Mouse (Mus musculus) right cerebral cortex, postnatal 25 days (tissue): ENCODE results near the gene Polr1a.
A peak's percentile ranks its signal among the peaks of the same experiment; 100 is the strongest.

Source experiments
- DNase-seq: peaks from one replicate; pipeline ENCODE4 v3.0.0; 2022

Polr1a gene

DNA sequence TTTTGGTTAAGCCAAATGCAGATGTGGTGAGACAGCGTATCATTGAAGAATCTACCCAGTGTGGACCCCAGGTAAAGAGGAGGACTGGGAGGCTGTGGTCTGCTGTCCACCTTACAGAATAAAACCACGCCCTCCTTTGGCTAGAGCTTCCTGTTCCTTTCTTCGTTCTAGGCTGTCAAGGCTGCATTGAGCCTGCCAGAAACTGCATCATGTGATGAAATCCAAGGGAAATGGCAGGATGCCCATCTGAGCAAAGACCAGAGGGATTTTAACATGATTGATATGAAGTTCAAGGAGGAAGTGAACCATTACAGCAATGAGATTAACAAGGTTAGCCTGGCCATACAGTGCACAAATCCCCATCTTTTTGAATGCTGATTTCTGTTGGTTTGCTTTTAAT is 41.7 kb downstream of the Polr1a start:
- DNase-seq, result no peak

DNA sequence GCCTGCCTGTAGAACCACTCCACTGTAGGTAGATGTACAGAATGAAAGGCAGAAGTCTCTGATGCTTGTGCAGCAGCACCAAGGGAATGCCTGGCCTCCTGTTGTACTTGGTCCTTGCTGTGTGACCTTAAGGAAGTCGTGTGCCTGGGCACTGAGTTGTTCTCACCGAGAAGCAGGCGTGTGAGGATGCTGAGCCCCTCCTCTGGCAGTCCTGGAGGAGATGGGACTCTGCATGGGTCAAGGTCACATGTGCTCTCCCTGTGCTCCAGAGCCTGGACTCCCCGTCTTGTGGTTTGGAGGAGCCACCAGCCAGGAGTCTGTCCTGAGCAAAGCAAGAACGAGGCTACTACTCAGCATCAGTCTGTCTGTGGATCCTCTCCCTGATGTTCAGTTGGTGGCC is 42.3 kb downstream of the Polr1a start:
- no peak for DNase-seq

DNA sequence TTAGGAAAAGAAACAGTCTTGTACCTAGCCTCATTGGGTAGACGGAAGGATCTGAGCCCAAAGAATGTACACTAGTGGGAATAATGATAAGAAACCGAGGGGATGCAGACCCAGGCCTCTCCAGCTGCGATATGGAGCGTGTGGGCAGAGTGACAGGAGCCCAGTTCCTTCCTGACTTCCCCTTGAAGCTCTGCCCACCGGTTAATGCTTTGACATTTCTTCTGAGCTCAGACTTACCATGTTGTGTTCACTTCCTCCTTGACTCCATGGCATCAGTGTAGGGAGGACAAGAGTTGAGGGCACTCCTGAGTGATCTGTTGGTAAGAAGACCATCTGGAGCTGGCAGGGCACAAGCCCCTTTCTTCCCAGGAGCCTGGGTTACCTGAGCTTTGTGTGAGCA is 53.3 kb downstream of the Polr1a start:
- DNase-seq, result no peak

DNA sequence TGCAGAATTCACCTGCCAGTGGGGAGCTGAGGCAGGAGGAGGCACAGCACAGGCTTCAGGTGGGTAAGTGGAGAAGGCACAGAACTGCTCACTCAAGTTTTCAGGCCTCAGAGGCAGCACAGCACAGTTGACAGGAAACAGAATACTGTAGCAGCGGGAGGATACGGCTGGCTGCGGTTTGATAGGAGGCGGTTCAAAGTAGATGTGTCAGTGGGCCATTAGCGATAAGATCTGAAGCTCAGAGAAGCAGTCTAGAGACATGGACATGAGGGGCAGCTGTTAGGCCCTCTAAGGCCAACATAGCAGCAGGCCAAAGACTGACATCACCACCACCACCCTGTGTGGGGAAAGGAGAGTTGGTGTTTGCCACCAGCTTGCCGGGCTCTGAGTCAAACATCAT is 53.9 kb downstream of the Polr1a start:
- no peak for DNase-seq

DNA sequence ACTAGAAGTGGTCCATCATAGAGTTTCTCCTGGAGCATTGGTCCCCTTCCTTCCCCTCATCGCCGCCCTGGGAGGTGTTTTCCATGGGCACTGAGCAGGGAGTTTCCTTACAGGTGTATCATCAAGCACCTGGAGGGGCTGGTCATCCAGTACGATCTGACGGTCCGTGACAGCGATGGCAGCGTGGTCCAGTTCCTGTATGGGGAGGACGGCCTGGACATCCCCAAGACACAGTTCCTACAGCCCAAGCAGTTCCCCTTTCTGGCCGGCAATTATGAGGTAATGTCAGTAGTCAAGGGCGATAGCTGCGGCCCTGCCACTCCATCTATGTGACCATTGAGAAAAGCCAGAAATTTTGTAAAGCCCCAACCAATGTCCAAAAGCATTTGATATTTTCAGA is 54.7 kb downstream of the Polr1a start:
- DNase-seq, result no peak

DNA sequence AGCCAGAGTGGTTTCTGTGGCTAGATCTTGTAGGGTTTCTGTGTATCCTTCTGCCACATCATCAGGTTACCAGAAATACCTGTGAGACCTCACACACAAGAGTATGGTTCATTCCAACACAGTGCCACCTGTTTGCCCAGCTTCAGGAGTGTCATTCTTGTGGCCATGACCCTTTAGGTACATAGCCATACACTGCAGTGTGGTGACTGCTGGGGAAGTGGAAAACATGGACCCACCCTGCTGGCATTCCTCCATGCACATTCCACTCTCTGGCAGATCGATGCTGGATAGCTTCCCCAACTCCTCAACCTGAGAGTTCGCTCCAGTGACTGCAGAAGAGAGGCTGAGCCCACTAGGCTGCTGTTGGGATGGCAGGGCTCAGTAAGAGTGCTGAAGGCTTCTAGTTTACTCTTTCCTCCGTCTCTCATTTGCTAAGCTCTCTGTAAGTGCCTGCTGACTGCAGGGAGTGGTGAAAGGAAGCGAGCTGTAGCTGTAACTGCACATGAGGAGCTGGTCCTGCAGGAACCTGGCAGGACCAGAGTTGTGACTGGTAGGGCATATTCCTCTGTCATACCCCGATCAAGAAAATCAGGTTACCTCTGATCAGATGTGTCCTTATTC is 57.9 kb downstream of the Polr1a start:
- DNase-seq, result no peak

DNA sequence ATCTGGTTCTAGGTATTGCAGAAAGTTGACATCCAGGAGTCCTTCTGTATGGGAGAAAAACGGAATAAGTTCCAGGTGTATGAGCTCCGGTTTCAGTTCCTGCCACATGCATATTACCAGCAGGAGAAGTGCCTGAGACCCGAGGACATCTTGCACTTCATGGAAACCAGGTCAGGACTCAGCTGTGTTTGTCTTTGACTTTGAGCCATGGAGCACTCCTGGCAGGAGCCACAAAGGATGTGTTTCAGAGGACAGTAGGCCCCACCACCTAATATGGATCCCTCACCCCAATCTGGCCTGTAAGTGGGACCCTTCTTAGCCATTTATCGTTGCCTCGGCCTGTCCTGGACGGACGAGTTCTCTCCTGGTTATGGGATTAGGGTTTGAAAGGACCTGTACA is 59.0 kb downstream of the Polr1a start:
- DNase-seq, result no peak

DNA sequence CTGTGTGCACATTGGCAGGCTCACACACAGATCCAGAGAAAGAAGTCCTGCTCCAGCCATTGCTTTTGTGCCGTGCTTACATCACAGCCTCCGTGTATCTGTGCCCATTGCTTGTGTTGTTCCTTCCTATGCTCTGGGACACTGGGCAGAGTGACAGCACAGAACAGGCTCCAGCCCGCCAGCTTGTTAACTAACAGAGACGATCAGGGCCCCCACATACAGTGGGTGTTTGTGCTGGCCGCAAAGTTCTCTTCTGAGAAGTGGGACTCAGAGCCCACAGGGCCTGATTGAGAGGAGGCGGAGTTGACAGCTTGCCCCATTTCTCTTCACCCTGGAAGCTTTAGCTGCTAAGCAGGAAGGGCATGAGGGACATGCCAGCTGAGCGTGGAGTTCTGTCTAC is 60.6 kb downstream of the Polr1a start:
- DNase-seq, result peak; percentile 25

DNA sequence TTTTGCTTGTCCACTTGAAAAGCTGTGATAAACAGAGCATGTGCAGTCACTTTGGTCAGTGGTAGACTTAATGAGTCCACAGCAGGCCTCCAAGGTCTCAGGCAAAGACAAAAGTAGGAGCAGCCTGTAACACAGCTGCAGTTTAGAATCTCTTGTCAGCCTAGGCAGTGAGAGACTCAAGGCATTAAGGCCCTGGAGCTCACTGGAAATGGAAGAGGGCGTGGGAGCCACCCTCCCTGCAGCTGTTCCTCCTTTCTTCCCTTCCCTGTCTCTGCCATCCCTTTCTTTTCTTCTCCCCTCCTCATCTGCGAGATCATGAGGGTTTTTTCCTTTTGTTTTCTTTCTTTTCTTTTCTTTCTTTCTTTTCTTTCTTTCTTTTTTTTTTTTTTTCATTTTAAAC is 61.3 kb downstream of the Polr1a start:
- no peak for DNase-seq

DNA sequence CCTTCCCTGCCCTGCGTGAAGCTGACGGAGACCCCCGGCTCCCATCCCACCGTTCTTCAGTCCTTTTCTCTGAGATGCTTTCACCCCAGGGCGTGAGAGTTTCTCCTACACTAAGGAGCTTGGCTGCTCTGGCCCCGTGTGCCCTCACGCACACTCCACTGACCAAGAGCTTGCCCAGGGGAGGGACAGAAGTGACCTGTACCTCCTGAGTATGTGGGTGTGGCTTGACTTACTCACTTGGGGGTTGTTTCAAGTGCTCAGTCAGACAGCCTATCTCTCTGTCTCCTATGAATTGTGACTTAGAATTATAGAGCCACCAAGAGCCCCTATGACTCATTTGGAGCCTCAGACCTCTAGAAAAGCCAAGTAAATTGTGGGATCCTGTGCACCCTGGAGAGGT is 67.7 kb downstream of the Polr1a start:
- no peak for DNase-seq

DNA sequence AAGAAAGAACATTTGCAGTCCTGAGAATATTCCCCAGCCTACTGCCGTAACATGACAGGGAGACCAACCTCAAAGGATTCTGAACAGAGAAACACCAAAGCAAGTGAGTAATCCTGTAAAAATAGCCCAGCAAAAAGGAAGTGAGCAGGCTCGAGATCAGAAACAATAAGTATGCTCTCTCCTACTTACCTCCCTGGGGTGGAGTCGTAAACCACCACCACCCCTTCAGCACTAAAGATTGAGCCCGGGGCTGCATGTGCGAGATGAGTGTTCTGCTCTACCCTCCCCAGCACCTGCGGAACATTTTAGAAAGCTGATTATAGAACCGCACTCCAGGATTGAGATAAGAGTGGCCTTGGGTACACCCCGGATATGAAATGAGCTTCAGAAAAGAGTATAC is 71.3 kb downstream of the Polr1a start:
- peak; percentile 34 for DNase-seq

DNA sequence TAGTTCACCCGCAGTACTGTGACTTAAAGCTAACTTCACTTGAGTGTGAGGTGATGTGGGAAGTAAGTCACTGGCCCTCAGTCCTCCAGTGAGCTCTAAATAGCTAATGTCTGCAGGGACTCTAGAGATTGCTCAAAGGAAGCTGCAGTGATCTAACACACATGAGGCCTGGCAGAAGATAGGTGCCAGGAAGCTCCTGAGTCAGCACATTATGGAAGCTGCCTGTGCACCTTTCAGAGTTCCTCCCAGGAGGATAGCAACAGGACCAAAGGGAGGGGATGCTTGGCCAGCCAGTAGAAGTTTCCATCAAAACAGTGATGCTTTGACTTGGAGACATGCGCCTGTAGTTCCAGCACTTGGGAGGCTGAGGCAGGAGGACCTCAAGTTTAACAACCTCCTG is 71.7 kb downstream of the Polr1a start:
- no peak for DNase-seq

DNA sequence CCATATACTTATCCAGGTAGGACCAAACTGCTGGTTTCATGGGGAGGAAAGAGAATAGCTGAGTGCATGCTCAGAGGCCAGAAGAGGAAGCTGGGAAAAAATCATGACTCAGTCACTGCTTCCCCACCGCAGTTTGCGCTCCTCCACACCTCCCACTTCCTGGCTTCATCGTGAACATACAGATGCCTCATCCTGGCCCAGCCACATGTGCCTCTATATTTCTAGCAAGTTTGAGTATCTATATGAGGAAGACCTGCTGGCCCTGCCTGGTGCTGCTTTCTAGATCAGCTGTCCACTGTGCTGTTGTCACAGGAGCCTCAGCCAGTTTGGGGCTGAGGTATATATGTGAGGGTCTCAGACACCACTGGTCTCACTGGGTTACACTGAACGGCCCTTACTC is 72.6 kb downstream of the Polr1a start:
- peak; percentile 68 for DNase-seq

DNA sequence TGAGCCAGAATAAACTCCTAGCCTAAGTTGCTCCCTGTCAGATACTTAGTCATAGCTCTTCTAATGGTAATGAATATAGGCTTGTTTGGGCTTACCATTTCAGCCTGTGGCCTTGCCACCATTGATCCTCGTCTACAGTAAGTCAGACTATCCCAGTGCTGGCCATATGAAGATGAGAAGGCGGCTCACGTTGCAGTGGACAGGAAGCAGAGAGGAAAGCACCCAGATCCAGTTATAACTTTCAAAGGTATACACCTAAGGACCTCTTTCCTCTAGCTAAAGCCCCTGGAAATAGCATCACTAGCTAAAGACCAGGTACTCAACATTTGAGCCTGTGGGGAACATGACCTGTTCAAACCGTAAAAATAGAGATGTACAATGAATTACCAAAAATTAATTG is 77.1 kb downstream of the Polr1a start:
- no peak for DNase-seq

DNA sequence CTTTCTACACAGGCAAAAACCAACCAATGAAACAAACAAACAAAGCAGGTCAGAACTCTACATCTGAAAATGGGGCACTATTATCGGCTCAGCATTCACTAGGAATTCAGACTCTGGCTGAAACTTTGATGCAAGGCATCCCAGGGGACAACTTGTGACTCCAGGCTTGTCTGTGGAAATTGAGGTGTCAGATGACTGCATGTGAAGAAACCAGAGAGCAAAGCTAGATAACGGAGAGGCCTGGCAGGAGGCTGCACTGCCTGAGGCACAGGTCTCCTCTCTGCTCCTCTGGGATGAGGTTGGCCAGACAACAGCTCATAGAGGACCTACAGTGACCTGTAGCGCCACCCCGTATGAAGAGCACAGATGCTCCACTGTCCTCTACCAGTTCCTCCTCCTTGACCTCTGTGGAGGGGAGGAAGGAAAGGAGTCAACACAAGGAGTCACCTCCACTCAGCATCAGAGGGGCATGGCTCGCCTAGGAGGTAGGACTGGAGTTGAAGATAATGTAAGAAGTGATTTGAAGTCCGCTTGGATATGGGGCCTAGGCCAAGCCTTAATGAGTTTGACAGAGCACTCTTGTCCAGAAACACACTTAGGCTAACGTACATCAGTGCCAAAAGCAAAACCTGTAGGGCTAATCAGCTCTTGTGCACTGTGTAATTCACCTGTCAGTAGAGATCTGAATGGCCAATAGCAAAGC is 78.8 kb downstream of the Polr1a start:
- DNase-seq, result no peak

DNA sequence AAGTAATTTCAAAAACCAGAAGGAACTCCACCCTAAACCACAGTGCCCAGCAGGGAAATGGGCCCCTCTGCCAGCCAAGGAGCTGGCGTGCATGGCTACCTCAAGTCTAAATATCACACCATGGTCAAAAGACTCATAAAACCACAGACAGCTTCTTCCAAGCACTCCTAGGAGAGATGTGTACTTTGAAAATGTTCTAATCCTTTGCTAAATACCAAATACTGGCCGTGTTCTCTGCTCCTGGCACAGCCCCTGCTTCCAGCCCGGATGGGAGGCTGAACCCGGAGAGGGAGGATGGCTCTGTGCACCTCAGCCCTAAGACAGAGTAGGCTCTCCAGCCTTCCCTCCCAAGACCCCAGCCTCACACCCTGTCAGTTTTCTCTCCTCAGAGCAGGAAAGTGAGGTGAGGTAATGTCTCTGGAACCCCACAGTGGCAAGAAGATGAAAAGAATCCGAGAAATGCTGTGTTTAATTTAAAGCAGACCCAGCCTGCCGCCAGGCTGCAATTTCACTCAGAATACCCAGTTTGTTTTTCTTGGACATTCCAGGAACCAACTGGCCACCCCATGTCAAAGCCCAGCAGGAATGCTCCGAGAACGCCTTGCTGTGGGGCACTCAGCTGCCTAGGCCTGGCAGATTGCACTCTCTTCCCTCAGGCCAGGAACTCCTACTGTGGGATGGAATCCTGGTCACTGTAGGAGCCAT is 80.9 kb downstream of the Polr1a start:
- no peak for DNase-seq

DNA sequence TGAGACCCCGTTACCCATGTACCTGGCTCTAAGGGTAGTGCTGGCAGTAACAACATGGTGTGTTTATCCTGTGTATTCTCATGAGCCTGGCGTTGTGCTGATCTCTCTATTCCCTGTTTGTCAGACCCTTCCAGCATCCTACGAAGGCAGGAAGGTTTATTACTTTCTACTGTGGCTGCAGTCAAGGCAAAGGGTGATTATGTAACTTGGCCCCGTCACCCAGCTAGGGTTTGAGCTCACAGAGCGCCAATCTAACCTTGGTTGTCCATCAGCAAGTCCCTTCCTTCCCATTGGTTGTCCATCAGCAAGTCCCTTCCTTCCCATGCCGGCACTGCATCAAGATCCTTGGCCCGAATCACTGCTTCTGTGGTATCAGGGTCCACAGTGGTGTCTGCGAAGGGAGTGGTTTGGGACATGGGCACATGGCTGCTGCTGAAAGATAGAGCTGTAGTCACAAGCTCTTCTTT is 81.6 kb downstream of the Polr1a start:
- no peak for DNase-seq

DNA sequence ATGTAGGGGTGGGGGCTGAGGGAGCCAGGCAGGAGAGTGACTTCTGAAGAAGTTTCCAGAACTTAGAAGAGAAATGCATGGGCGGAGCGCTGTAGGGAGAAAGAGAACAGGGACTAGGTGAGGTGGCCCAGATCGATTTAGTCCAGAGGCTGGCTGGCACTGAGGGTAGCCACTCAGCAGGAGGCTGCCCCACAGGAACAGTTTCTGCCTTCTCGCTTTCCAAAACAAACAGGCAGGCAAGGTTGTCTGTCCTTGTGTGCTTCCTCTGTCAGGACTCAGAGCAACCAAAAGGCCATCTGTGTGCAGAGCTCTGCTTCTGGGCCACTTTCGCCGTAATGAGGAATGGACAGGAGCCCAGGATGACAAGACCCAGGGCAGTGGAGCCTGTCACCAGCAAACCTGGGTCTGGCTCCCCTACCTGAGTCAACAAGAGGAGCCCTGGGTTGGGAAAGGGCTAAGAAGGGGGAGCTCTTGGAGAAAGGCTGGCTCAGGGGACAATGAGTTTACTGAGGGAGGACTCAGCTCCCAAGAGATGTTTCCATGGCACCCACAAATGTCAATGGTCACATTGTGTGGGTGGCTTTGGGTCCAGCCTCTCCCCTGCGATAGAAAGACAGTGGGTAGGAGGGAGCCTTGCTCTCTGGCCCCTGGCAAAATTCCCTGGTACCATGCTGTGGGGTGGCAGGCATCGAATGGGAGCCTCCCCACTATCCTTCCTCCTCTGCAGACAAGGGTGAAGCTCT is 82.5 kb downstream of the Polr1a start:
- DNase-seq, result peak; percentile 14

DNA sequence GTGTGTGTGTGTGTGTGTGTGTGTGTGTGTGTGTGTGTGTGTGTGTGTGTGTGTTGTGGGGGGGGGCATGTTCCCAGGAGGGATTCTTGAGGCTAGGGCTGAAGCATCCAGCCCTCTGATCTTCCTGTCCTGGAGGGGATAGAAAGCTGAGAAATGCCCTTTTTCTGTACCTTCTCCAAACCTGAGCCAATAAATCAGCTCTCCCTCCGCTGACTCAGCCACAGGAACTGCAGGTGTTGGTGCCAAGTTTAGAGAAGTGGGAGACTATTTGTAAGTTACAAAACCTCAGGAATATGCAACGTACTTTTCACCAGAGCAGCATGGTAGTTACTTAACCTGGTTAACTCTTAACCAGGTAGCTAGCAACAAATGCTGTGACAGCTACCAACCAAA is 83.1 kb downstream of the Polr1a start:
- no peak for DNase-seq

DNA sequence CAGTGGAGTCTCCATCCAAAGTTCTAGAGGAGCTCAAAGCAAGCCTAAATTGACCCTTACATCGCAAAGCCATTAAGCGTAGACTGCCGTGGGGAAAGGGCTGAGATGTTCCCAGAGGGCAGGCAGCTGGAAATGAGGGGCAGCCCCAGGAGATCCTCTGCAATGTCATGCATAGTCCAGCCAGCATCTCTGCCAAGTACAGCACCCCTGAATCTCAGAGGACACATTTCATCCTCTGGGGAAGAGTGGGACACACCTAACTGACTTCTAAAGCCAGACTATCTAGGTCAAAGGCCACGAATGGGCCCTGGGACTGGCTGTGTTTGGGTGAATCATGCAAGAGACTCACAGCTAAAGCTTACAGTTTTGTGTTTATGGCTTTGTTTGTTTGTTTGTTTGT is 85.2 kb downstream of the Polr1a start:
- DNase-seq, result no peak

DNA sequence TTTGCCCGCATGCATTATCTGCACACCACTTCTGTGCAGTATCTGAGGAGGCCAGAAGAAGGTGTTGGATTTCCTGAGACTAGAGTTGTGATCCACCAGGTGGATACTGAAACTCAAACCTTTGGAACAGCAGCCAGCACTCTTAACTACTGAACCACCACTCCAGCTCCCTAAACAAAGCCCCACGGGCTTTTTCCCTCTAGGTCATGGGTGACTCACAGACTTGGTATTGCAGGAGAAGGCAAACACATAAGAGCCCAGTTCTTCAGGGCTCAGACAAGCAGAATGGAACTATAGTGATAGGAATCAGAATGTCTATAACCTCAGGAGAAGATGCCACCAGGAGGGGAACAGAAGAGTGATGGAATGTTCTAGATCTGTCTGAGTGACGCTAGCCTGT is 86.2 kb downstream of the Polr1a start:
- no peak for DNase-seq

DNA sequence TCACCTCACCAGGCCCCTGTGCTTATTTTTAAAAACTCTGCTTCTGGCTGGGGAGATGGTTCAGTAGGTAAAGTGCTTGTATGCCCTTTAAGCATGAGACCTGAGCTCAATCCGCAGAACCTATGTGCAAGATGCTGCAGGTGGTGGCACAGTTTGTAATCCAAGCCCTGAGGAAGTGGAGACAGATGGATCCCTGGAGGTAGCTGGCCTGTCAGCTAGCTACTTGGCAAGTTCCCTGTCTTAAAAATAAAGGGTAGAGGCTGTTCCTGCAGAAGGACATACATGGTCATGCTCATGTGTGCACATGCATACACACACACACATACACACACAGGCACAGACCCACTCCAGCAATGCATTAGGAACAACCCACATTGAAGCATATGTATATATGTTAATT is 88.4 kb downstream of the Polr1a start:
- no peak for DNase-seq

DNA sequence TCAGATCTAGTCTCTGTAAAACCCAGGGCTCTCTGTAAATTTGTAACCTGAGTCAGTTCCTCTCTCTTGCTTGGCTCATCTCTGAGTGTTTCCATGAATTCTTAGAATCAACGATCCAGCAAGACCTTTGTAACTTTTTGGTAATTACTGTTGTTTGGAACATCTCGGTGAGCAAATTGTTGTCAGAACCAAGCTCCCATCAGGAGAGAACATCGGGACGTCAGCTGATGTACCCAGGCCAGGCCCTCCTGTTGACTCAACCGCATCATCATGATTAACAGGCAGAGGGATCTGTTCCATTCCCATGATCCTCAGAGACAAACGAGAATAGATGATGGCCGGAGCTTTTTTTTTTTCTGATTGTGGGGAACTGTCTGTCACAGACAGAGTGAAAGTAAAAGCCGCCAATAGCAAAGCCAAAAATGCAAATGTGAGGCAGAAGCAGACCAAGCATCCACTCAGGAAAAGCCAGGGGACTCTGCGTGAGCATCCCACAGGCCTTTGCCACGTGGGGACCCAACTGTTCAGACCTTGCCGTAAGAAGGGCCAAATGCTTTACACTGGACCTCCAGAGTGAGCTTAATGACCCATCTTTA is 91.2 kb downstream of the Polr1a start:
- no peak for DNase-seq
